Mouse (Mus musculus): ENCODE measurements around the gene Adssl1.
A peak's percentile ranks its signal among the peaks of the same experiment; 100 is the strongest.

The Adssl1 gene

GRCm38 (mm10) chr12:112623742-112624141 lies 3.9 kb downstream of the Adssl1 start:
- DNase-seq, result peak; percentile 45 to 60

- DNase-seq, result peak in 1 of 2 experiments; percentile 46
These were observed 5.9 kb downstream of the Adssl1 start for GRCm38 (mm10) chr12:112625700-112626099.

- DNase-seq, result peak in 1 of 2 experiments; percentile 50
These were observed 6.6 kb downstream of the Adssl1 start for GRCm38 (mm10) chr12:112626455-112626854.

GRCm38 (mm10) chr12:112627097-112627881 lies 7.4 kb downstream of the Adssl1 start:
- no peak for DNase-seq

GRCm38 (mm10) chr12:112628197-112628596 lies 8.4 kb downstream of the Adssl1 start:
- DNase-seq, result no peak

GRCm38 (mm10) chr12:112628928-112629721 lies 9.3 kb downstream of the Adssl1 start:
- peak; percentile 79 to 88 for DNase-seq

- DNase-seq, result peak in 1 of 2 experiments; percentile 34
These were observed 10.2 kb downstream of the Adssl1 start for GRCm38 (mm10) chr12:112630029-112630428.

- DNase-seq, result no peak
These were observed 11.0 kb downstream of the Adssl1 start for GRCm38 (mm10) chr12:112630796-112631195.

- DNase-seq, result no peak
These were observed 11.6 kb downstream of the Adssl1 start for GRCm38 (mm10) chr12:112631472-112631871.

- peak; percentile 47 to 52 for DNase-seq
These were observed 12.4 kb downstream of the Adssl1 start for GRCm38 (mm10) chr12:112632084-112632777.

GRCm38 (mm10) chr12:112632907-112633306 lies 13.1 kb downstream of the Adssl1 start:
- DNase-seq, result peak; percentile 33 to 37

GRCm38 (mm10) chr12:112633686-112634085 lies 13.8 kb downstream of the Adssl1 start:
- DNase-seq, result peak; percentile 54 to 79

- no peak for DNase-seq
These were observed 19.7 kb downstream of the Adssl1 start for GRCm38 (mm10) chr12:112639526-112639925.

- DNase-seq, result no peak
These were observed 23.3 kb downstream of the Adssl1 start for GRCm38 (mm10) chr12:112643126-112643525.

GRCm38 (mm10) chr12:112644180-112644854 lies 24.5 kb downstream of the Adssl1 start, which contains the start of gene Siva1:
TSS of gene Siva1 (plus strand) at chr12:112644679.
- DNase-seq, result peak; percentile 100

GRCm38 (mm10) chr12:112644855-112645506 lies 25.1 kb downstream of the Adssl1 start:
- no peak for DNase-seq

- no peak for DNase-seq
These were observed 26.3 kb downstream of the Adssl1 start for GRCm38 (mm10) chr12:112646139-112646538.

- DNase-seq, result no peak
These were observed 28.2 kb downstream of the Adssl1 start for GRCm38 (mm10) chr12:112648081-112648480.

- peak in 1 of 2 experiments; percentile 46 for DNase-seq
These were observed 32.1 kb downstream of the Adssl1 start for GRCm38 (mm10) chr12:112651778-112652439.

GRCm38 (mm10) chr12:112653157-112653824 lies 33.4 kb downstream of the Adssl1 start:
- DNase-seq, result peak; percentile 85 to 88

- no peak for DNase-seq
These were observed 34.2 kb downstream of the Adssl1 start for GRCm38 (mm10) chr12:112654076-112654475.
